Mouse (Mus musculus) testis, adult 2 months (tissue): ENCODE results near the gene Ugdh.

Source experiments
- CTCF ChIP-seq: fragments of 200-500 bp; IDR thresholded peaks from 2 replicates; pipeline ENCODE4 v1.5.1; 2012; ENCODE audit warnings: low read depth, mild to moderate bottlenecking, inconsistent platforms, low read length, moderate library complexity; ENCODE audit not compliant: control insufficient read depth, insufficient read depth, insufficient replicate concordance
- POLR2A ChIP-seq: fragments of 200-500 bp; IDR thresholded peaks from 2 replicates; pipeline ENCODE4 v1.6.1; 2012; ENCODE audit warnings: low read depth, mild to moderate bottlenecking, inconsistent platforms, low read length, moderate library complexity; ENCODE audit not compliant: control insufficient read depth

DNA sequence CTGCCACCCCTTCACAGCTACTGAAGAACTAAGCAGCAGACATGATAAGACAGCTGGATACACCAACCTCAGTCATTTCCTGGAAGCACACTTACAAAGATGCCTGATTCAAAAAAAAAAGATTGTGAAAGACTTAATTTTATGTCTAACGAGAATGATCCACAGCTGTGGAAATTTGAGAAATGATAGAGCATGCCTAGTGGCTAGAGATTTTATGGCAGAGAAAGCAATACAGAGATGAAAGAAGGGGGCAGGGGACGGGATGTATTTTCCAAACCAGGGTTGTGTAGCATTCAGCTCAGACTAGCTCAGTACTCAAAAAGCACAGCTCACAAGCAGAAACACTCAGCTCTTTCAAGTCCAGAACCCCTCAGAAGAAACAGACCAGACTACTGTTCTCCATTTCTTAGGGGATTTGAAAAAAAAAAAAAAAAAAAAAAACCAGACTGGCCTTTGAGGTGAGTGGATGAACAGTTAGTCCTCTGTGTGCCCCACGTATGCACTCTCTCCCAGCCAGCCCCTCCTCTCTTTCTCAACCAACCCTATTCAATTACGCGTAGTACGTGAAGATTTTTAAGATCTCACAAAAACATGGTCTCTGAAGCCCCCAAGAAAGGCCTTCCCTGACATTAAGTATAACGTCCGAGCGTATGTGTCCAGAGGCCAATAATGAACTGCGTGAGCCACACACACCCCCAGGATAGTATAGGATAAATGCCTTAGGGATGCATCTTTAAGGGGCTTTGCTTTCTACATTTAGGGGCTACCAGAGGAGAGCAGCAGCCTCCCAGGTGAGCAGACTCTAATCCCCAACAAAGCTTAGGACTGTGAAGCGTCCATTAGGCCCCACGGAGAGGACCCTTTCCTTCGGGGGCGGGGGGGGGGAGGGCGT, 1.0 kb downstream of the Ugdh start:
- TF ChIP-seq CTCF (no peak), POLR2A (no peak)
